Mouse (Mus musculus): ENCODE results near the gene Calb2. TPM values are rescaled to one million over a fixed set of nuclear protein-coding genes. Genes with fewer than 3 reads are reported as not detected.
A peak's percentile ranks its signal among the peaks of the same experiment; 100 is the strongest.

Calb2 gene
- total and polyA plus RNA-seq, 3 experiments = not detected

- TF ChIP-seq MEF2A (IDR thresholded peaks at IDR 0.05; ENCODE audit: borderline replicate concordance, low read depth, low read length) = no peak
Measured at GRCm38 (mm10) chr8:110201806-110202205, 33.8 kb upstream of the Calb2 start (continued).

- in situ Hi-C loops (cut with MboI; ENCODE audit: low pct_ligation_motif_present, low pct_unique_long_range_greater_than_20kb, low sequenced_read_pairs) (no loop called here), dilution Hi-C loops (cut with MboI; ENCODE audit: extremely low pct_ligation_motif_present, extremely low pct_unique_long_range_greater_than_20kb, low sequenced_read_pairs) (no loop called here)
- H3K9ac ChIP-seq (ENCODE audit: insufficient read depth, low read depth) = no peak overlapping the region
- no peak overlapping the region for H3K4me2 ChIP-seq (ENCODE audit: insufficient read depth, low read depth, poor library complexity, severe bottlenecking)
- no peak for TF ChIP-seq IRF4 (IDR thresholded peaks at IDR 0.05; ENCODE audit: low read depth, low read length)
- peak; percentile 43; the same call in 1 of the 2 replicates for TF ChIP-seq SIN3A (IDR thresholded peaks at IDR 0.05; ENCODE audit: low read length)
- H3K36me3 ChIP-seq (replicated peaks in 1 of 2; ENCODE audit: control insufficient read depth in 1 of 2, insufficient read depth in 1 of 2, low read length in 1 of 2) = no peaks in the 10 kb centered on the region
- no peak overlapping the region for H3K27ac ChIP-seq (ENCODE audit: insufficient read depth, low read depth)
- peaks cover 4% of the 10 kb centered on the region for H3K27me3 ChIP-seq (replicated peaks)
- H3K4me1 ChIP-seq (ENCODE audit: control insufficient read depth in 1 of 2, insufficient read depth in 2 of 2) = no peaks in the 10 kb centered on the region
- no peaks in the 10 kb centered on the region for H3K79me2 ChIP-seq (replicated peaks; ENCODE audit: control insufficient read depth, extremely low read depth, insufficient read depth, poor library complexity, severe bottlenecking)
- H3K9me3 ChIP-seq (replicated peaks; ENCODE audit: low read length) = no peaks in the 10 kb centered on the region
- no peak for DNase-seq (ENCODE audit: extremely low read depth)
- H3K4me3 ChIP-seq (replicated peaks in 1 of 3; ENCODE audit: low read depth in 2 of 3, low read length in 2 of 3, poor library complexity in 1 of 3) = no peak overlapping the region
Measured at GRCm38 (mm10) chr8:110196678-110197077, 28.7 kb upstream of the Calb2 start.

- H3K4me2 ChIP-seq (ENCODE audit: insufficient read depth, low read depth, poor library complexity, severe bottlenecking) = no peak overlapping the region
- DNase-seq (ENCODE audit: extremely low read depth) = no peak
- no peak overlapping the region for H3K27ac ChIP-seq (ENCODE audit: insufficient read depth, low read depth)
- dilution Hi-C loops (cut with MboI; ENCODE audit: extremely low pct_ligation_motif_present, extremely low pct_unique_long_range_greater_than_20kb, low sequenced_read_pairs) = no loop called here
- no peak overlapping the region for H3K4me3 ChIP-seq (replicated peaks in 1 of 3; ENCODE audit: low read depth in 2 of 3, low read length in 2 of 3, poor library complexity in 1 of 3)
- H3K36me3 ChIP-seq (replicated peaks in 1 of 2; ENCODE audit: control insufficient read depth in 1 of 2, insufficient read depth in 1 of 2, low read length in 1 of 2) = no peaks in the 10 kb centered on the region
- H3K9ac ChIP-seq (ENCODE audit: insufficient read depth, low read depth) = no peak overlapping the region
- in situ Hi-C loops (cut with MboI; ENCODE audit: low pct_ligation_motif_present, low pct_unique_long_range_greater_than_20kb, low sequenced_read_pairs) = no loop called here
- H3K79me2 ChIP-seq (replicated peaks; ENCODE audit: control insufficient read depth, extremely low read depth, insufficient read depth, poor library complexity, severe bottlenecking) = no peaks in the 10 kb centered on the region
- H3K9me3 ChIP-seq (replicated peaks; ENCODE audit: low read length) = no peaks in the 10 kb centered on the region
- peaks cover 7 to 20% of the 10 kb centered on the region in 2 experiments for H3K4me1 ChIP-seq (ENCODE audit: control insufficient read depth in 1 of 2, insufficient read depth in 2 of 2)
- TF ChIP-seq TBP (conservative IDR thresholded peaks at IDR 0.05; ENCODE audit: low read depth, low read length) (no peak), IRF4 (IDR thresholded peaks at IDR 0.05; ENCODE audit: low read depth, low read length) (no peak), EP300 (IDR thresholded peaks at IDR 0.05; ENCODE audit: low read length) (no peak)
- H3K27me3 ChIP-seq (replicated peaks) = no peaks in the 10 kb centered on the region
Measured at GRCm38 (mm10) chr8:110188961-110189750, 21.1 kb upstream of the Calb2 start.

DNA sequence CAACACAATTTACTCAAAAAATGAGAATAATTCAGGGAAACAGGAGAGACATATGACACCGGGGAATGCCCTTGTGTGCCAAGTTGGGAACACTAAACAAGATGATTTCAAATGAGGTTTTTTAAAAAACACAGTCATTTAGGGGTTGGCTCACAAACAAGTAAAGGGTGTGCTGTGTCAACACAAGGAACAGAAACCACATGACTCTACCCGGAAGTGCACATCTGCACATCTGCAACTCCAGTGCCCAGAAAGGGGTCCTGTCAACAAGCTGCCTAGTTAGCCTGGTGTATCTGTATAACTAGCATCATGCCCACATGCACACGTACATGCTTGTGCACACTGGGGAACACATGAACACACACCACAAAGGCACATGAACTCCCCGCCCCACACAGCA, 17.5 kb upstream of the Calb2 start:
- Histone ChIP-seq H3K4me3 (replicated peaks in 1 of 3; ENCODE audit: low read depth in 2 of 3, low read length in 2 of 3, poor library complexity in 1 of 3) (no peak overlapping the region), H3K27ac (ENCODE audit: insufficient read depth, low read depth) (no peak overlapping the region), H3K79me2 (replicated peaks; ENCODE audit: control insufficient read depth, extremely low read depth, insufficient read depth, poor library complexity, severe bottlenecking) (no peaks in the 10 kb centered on the region), H3K4me2 (ENCODE audit: insufficient read depth, low read depth, poor library complexity, severe bottlenecking) (no peak overlapping the region), H3K36me3 (replicated peaks in 1 of 2; ENCODE audit: control insufficient read depth in 1 of 2, insufficient read depth in 1 of 2, low read length in 1 of 2) (no peaks in the 10 kb centered on the region), H3K9ac (ENCODE audit: insufficient read depth, low read depth) (no peak overlapping the region), H3K4me1 (ENCODE audit: control insufficient read depth in 1 of 2, insufficient read depth in 2 of 2) (peaks cover 10 to 26% of the 10 kb centered on the region in 2 experiments), H3K27me3 (replicated peaks) (no peaks in the 10 kb centered on the region), H3K9me3 (replicated peaks; ENCODE audit: low read length) (no peaks in the 10 kb centered on the region)
- in situ Hi-C loops (cut with MboI; ENCODE audit: low pct_ligation_motif_present, low pct_unique_long_range_greater_than_20kb, low sequenced_read_pairs) = no loop called here
- dilution Hi-C loops (cut with MboI; ENCODE audit: extremely low pct_ligation_motif_present, extremely low pct_unique_long_range_greater_than_20kb, low sequenced_read_pairs) = no loop called here
- peak; percentile 31 for DNase-seq (ENCODE audit: extremely low read depth)
- no peak for TF ChIP-seq NELFE (IDR thresholded peaks at IDR 0.05; ENCODE audit: low read depth, low read length)
- TF ChIP-seq RAD21 (IDR thresholded peaks at IDR 0.05; ENCODE audit: low read depth, low read length) = no peak
- TF ChIP-seq MXI1 (IDR thresholded peaks at IDR 0.05; ENCODE audit: low read depth, low read length) = peak; percentile 26; the same call in 1 of the 2 replicates
- TF ChIP-seq POLR2A (IDR thresholded peaks at IDR 0.05; ENCODE audit: low read depth, low read length) = no peak
- TF ChIP-seq MYC (IDR thresholded peaks at IDR 0.05; ENCODE audit: low read depth, low read length) = no peak
- peak; percentile 90 for TF ChIP-seq ELF1 (IDR thresholded peaks at IDR 0.05; ENCODE audit: low read depth, low read length)
- TF ChIP-seq TBP (conservative IDR thresholded peaks at IDR 0.05; ENCODE audit: low read depth, low read length) = no peak
- TF ChIP-seq EP300 (IDR thresholded peaks at IDR 0.05; ENCODE audit: low read length) = no peak
- TF ChIP-seq RCOR1 (conservative IDR thresholded peaks at IDR 0.05; ENCODE audit: low read depth, low read length) = no peak
- no peak for TF ChIP-seq E2F4 (IDR thresholded peaks at IDR 0.05; ENCODE audit: insufficient replicate concordance, low read depth, low read length)
- no peak; the same call in 1 of the 2 replicates for TF ChIP-seq MAX (IDR thresholded peaks at IDR 0.05; ENCODE audit: low read length)
- TF ChIP-seq TCF12 (IDR thresholded peaks at IDR 0.05; ENCODE audit: low read depth, low read length) = no peak
- TF ChIP-seq GABPA (IDR thresholded peaks at IDR 0.05; ENCODE audit: insufficient replicate concordance, low read depth, low read length) = no peak
- peak; percentile 56 for TF ChIP-seq USF1 (IDR thresholded peaks at IDR 0.05; ENCODE audit: low read depth, low read length)
- no peak for TF ChIP-seq MAZ (IDR thresholded peaks at IDR 0.05; ENCODE audit: low read depth, low read length)
- TF ChIP-seq UBTF (IDR thresholded peaks at IDR 0.05; ENCODE audit: low read depth, low read length) = no peak
- TF ChIP-seq NRF1 (IDR thresholded peaks at IDR 0.05; ENCODE audit: low read depth, low read length) = no peak
- TF ChIP-seq CTCF (conservative IDR thresholded peaks at IDR 0.05 in 1 of 2, IDR thresholded peaks at IDR 0.05 in 1 of 2; ENCODE audit: low read depth in 2 of 2, low read length in 2 of 2) = no peak
- 0 out of 2 replicates have a peak, but pooled peaks have one; percentile 19 for TF ChIP-seq MAFK (IDR thresholded peaks at IDR 0.05; ENCODE audit: insufficient replicate concordance, low read length)
- no peak for TF ChIP-seq PAX5 (IDR thresholded peaks at IDR 0.05; ENCODE audit: low read length)

Data from CH12.LX (cell line).